Mouse (Mus musculus) retina, embryonic 14.5 days (tissue): ENCODE measurements around the gene 2210407C18Rik.

Experiments used
- DNase-seq: peaks from one replicate; pipeline ENCODE4 v3.0.0-alpha.2; 2015; ENCODE audit warnings: low spot score

Gene 2210407C18Rik

DNA sequence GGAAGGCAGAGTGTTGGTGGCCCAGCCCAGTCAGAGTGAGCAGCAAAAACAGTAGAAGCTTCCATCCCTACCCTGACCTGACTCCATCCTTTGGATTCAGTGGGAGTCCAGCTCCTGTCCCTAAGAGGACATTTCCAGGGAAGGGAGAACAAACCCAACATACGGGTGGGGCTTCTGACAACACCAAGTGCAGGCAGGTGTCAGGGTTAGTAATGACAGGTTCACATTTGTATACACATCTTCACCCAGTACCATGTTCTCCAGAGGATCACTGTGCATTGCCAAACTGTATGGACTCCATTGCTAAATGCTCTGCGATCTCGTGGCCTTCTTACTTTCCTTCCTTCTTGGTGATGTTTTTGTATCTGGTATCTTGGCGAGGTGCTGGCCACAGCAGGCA is at the start of gene 2210407C18Rik:
Gene 2210407C18Rik (minus strand): TSS at position 101 of the 400 bp plus-strand sequence.
- DNase-seq, result no peak

DNA sequence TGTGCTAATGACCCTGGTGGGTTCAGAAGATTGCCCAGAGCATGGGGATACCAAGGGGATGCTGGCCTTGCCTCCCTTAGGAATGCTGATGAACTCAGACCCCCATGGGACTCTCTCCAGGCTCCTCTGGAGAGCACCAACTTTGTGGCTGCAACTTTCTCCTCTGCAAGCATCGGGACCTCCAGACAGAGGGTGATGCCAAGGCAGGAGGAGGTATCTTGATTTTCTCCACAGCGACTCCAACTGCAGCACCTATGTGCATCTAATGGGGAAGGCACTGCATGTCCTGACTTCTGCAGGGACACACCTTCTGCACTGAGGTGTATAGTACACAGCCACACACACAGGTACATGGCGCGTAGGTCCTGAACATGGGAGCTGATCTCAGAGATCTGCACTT is 42.7 kb upstream of the 2210407C18Rik start, which contains the start of gene Olfr322:
Gene Olfr322 (plus strand): TSS at position 187 of the 400 bp plus-strand sequence.
- DNase-seq, result no peak

DNA sequence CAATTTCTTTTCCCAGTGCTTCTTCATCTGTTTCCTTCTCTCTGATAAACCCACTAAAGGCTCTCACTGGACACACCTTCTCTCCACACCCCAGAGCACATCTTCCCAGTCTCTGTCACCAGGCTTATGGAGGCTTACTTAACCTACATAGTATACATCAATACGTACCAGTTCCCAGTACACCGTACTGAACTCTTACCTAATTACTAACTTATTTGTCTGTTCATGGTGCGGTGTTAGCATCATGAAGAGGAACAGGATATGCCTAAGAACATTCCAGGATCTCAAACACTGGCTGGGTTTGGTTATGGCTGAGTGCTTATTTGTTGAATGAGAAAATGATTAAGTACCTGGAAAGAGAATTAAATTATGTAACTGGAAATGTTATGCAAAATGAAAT is 39.3 kb upstream of the 2210407C18Rik start:
- no peak for DNase-seq

DNA sequence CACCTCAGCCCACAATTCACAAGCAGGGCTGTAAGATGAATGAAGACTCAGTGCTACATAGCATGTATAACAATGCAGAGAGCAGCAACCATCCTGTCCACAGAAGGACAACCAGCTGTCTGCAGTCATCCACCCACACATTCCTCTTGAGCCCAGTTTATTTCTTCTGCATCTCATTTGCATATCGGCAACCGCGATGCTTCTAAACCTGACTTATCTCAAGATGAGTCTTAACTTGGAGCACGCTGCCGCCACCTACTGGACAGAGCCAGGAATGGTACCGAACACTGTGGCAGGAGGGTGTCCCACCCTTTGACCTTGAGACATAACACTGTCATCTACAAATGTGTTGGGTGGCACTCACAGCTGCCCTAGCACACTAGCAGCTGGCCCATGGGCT is 27.5 kb upstream of the 2210407C18Rik start:
- peak; percentile 57 for DNase-seq

DNA sequence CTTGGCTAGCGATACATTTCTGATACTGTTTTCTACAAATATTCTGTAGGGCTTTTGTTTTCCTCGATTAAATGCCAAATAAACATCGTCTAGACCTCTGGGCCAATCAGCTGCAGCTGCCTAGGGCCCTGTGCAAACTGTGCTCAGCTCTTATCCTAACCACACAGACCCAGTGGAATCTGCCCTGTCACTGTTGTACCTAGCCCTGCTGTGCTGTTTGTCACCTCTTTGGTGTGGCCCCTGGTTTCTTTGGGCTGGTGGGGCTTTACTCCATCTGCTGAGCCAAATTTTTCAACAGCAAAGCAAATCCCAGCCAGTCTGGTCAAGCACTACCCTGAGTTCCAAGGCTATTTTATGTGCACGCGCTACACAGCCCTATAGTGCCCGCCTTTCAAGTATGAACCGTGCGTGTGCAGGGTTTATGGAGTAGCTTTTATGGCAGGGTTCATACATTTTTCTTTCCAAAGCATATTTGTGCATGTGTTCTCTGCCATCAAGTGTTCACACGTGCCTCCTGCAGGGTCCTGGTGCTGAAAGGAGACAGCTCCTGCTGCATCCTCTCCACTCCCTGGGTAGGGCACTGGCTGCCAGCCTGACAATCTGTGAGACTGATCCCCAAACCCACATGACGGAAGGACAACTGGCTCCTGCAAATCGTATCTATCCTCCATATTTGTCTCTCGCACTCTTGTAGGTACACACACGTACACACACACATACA is 25.9 kb upstream of the 2210407C18Rik start:
- DNase-seq, result no peak

DNA sequence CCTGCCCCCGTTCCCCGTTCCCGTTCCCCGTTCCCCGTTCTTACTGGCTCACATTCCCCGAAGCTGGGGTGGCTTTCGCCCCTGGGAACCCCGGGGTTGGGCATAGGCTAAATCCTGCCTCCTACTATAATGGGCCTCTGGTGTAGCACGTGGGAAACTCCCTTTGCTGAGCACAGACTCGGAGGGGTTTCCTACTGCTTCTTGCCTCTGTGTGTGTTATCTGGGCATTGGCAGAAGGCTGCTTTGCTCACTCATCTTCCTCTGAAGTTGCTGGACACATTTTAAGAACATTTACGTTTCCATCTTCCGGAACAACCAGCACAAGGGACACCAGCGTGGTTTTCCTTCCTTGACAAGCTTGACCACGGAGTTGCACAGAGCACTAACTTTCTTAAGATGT is 25.2 kb upstream of the 2210407C18Rik start:
- DNase-seq, result no peak

DNA sequence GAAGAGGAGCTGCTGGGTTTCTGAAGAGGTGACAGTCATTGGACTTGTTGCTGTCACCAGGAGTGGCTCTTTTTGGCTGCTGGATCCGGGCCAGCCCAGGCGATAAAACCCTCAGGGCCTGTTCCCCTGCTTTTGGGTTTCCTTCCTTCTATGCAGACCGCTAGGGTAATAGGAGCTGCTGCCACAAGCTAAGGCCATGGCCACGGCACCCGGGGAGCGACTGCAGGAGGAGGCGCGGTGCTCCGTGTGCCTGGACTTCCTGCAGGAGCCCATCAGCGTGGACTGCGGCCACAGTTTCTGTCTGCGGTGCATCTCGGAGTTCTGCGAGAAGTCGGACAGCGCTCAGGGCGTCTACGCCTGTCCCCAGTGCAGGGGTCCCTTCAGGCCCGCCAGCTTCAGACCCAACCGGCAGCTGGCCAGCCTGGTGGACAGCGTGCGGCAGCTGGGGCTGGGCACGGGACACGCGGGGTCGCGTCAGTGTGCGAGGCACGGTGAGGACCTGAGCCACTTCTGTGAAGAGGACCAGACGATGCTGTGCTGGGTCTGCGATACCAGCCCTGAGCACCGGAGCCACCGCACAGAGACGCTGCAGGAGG is 24.5 kb upstream of the 2210407C18Rik start, which contains the start of gene Trim58:
Gene Trim58 (plus strand): TSS at position 194 of the 596 bp plus-strand sequence.
- peak; percentile 41 for DNase-seq

DNA sequence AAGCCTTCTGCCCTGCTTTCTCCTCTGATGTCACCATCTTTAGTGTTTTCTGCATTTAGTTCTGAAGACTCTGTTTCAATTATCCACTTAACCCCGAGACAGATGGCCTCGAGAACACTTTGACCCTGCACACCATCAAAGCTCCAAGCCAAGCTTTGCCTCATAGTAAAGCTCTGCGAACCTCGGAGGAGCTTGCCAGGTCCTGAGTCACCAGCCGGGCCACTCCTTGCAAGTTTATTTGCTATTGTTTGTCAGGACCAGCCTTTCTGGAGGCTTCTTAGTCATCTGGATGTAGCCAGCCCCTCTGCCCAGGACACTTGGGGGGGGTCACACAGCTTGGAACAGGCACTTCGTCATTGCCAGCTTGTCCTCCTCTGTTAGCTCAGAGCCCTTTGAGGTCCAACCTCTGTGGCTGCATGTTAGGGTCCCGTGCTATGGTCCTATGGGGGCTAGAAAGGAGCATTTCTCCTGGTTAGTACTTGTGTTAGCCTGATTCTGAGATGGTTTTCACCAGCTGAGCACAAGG is 22.4 kb upstream of the 2210407C18Rik start:
- DNase-seq, result no peak

DNA sequence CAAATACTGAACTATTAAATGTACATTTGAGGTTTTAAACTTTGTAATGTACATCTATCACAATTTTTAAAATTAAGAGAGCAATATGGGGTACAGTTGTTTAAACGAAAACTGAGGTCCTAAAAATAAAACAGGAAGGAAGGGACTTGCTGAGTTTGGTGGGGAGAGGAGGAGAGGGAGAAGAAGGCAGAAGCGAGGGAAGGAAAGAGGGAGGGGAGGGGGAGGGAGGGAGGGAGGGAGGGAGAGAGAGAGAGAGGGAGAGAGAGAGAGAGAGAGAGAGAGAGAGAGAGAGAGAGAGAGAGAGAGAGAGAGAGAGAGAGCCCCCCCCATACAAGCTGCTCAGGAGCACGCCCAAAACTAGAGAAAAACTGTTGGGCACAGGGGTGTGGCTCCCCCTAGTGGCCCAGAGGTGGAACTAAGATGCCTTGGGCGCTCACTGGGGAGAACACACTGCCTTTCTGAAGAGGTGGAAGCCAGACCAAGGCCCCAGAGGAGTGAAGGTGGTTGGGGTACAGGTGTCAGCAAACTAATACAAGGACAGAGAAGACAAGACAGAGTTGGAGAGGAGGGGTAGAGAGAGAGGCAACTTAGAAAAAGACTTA is 20.6 kb upstream of the 2210407C18Rik start:
- peak; percentile 78 for DNase-seq

DNA sequence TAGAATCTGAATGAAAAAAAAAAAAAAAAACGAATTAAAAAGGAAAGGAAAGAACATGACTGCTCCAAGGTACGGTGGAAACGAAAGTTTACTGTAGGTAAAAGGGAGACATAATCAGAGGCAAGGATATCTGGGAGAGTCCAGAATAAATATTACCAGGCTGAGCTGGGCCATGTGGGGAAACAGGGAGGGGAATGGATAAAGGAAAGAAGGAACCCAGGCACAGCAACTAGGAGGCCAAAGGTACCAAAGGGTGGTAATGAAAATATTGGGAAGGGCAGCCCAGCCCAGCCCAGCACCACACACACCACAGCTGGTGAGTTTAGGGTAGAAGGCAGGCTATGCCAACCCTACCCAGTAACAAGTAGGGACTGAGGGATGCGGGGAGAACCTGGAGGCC is 19.0 kb upstream of the 2210407C18Rik start:
- DNase-seq, result no peak

DNA sequence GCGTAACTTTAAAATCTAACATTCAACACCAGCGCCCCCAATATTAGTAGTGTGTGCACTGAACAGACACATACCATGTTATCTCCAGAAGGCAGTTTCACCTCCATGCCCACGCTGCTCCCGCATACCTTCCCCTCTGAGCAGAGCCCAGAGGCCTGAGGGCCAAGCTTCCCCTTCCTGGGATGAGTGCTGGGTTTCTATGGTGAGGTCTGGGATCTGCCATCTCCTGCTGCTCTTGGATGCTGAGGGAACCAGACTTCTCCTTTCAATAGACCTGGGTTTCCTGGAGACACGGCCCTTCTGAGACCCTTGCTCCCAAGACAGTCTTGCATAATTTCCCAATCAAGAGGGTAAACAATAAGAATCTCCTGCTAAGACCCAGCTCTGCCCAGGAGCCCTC is 14.5 kb upstream of the 2210407C18Rik start, which contains the start of gene Olfr323:
Gene Olfr323 (minus strand): TSS at position 101 of the 400 bp plus-strand sequence.
- DNase-seq, result no peak

DNA sequence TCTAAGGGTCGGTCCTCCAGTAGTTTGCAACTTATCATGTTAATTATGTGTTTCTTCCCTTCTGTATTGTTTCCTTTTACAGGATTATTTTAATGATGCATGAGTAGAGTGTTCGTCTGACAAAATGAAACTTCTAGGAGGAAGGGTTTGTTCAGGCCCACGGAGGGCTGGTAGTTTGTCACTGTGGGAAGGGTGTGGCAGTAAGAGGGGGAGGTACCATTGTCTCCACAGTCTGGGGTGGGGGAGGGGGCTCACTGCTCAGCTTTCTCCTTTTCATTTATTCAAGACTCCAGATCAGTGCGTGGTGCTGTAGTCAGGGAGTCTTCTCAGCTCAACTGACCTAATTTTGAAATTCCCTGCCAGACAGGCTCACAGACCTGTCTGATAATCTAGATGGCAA is 10.3 kb upstream of the 2210407C18Rik start:
- no peak for DNase-seq

DNA sequence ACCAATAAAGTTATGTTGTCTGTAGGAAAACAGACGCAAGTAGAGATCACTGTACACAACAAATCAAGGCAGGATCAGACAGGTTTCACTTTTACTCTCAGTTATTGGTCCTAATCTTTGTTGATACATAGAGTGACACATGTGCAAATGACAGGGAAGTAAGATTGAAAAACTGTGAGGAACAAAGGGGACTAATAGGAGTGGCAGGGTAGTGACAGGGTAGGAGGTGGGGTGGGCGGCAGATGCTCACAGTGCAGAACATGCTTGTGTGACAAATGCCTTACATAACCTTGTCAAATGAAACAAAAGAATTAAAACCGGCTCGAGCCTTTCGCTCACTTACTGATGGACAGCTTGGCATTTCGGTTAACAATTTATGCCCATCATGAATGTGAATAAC is 2.9 kb upstream of the 2210407C18Rik start:
- DNase-seq, result no peak

DNA sequence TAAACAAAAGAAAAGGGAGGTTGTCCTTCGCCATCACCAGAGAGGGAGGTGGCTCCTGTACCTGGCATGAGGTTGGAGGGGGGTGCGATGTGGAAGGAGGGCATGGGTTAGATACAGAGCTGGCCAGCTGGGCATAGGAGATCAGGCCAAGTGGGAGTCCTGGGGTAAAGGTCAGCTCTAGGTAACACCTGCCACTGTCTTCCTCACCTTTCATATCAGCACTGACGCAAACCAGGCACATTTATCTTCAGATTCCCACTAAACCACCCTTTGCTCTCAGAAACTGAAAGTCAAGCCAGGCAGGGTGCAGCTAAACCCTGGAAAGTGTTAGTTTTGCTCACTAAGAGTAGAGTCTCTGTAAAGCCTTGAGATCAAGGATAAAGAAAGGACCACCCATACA is 2.5 kb upstream of the 2210407C18Rik start:
- no peak for DNase-seq

DNA sequence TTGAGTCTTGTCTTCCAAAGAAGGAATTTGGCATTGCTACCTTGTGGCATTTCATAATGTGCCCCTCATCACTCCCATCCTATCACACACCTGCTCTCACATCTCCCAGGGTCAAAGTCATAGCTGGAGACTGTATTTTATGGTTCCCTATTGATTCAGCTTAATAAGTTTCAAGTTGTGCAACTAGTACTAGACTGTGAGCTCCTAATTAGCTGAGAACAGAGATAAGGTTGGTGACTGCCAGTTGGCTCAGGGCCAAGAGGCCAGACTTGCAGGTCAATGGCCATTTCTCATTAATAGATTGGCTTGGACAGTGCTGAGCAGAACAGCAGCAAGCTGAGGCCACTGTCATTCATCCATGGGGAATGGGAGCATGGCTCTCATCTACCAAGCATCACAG is 1.3 kb downstream of the 2210407C18Rik start:
- DNase-seq, result peak; percentile 14

DNA sequence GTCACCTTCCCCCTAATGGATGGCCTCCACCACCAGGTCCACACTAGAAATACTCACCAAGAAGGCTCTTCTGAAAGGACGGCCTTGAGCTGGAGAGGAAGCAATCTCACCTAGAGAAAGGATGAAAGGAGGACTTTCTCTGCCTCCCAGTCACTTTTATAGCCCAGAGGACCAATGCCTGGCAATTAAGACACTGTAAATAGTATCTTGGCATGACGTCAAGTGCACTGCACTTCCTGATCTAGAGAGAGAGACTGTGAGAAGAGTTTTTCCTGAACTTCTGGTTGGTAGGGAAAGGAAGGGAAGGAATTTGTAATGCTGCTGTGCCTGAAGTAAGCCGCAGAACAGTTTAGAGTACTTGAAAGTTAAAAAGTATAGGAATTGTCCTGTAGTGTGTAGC is 2.5 kb downstream of the 2210407C18Rik start:
- no peak for DNase-seq

DNA sequence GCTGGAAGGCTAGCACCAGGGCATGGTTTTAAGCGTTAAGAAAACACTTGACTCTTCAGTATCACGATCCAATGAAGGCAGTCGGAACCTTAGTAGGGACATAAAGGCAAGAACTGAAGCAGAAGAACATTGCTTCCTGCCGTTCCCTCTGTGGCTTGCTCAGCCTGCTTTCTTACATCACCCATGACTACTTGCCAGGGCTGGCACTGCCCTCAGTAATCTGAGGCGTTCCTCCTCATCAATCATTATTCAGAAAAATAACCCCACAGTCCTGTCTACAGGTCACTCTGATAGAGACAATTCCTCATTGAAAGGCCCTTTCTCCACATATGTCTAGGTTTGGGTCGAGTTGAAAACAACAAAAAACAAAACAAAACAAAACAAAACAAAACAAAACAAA is 8.8 kb downstream of the 2210407C18Rik start:
- DNase-seq, result no peak

DNA sequence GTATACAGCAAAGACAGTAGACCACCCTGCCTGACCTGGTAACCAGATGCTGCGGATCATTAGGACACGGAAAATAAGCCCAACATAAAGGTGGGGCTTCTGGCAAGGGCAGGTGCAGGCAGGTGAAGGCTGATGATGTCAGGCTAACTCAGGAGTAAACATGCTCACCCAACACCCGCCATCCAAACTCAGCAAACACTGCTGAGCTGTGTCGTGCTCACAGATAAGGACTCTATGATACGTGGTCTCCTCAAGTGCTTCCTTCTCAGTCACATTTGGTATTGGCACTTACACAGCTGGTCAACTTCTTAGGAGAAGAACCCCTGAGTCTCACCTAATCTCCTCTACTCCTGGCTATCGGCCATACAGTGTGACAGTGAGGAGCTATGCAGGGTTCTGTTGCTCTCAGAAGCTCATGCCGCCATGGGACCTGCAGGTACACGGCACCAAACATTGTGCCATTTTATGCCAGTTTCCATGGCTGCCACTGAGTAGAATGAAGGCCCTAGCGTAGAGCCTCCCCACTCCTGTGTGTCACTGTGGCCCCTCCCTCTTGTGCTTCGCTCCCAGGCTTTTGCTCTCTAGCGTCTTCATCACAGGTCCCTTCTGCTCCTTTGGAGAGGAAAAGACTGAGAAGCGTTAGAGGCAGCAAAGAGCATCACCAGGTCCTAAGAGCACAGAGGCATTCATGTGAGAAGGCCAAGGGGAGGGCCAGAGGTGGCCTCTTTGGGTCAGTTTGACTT is 9.5 kb downstream of the 2210407C18Rik start:
- DNase-seq, result no peak

DNA sequence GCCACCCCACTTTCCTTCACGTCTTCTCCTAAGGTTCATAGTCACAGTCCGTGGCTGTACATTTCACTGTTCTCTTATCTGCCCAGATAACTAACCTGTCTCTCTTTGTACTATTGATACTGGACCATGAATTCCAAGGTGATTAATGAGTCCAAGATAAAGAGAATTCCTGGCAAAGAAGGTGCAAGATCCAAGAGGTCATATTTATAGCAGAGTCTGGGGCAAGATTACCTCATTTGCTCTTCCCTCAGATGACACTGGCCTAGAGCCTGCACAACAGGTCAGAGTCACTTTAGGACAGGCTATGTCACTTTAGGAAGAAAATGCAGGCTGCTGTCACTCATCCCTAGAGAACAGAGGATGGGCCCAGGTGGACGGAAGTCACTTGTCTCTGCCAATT is 10.6 kb downstream of the 2210407C18Rik start:
- no peak for DNase-seq

DNA sequence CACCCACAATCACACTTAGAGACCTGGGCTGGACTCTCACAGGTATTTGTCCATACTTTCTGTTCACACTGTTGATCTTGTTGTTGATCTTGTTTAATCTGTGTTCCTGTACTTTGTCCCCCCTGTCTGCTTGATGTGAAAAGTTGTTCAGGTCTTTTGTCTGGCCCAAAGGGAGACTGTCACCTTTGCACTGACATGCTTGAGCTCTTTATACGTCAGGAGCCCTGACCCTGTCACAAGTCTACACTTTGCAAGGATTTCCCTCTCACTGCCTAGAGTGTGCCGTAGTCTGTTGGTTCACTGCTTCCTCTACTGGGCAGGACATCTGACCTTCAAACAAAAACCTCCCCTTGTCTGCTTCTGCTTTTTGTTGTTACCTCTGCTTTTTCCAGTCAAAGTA is 11.2 kb downstream of the 2210407C18Rik start:
- DNase-seq, result no peak

DNA sequence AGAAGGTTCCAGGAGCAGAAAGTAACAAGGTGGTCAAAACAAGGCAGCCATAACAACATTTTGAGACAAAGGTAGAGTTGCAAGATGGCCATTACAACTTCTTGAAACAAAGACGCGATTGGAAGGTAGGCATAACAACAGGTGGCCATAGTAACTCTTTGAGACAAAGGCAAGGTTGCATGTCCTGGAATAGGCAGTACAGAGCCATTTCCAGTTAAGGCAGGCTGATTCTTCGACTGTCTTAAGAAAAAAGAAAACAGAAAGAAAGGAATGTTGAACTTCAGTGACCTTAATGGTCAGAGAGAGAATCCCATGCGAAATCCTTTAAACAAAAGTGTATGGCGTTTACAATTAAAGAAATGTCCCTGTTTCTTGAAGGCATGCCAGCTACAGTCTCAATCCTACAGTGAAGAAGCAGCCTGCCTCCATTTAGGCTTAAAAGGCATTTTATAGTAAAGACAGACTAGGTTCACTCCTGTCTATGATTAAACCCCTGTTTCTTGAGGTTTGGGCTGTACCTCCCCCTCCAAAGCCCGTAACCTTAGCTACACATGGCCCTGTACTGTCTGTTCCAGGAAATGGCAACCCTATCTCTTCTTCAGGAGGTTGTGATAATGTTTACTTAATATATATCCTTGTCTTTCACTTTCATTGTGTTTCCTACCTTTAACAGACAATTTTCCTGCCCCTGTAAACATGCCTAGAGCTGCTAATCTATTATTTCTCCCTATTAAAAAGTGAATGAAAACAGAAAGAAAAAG is 12.9 kb downstream of the 2210407C18Rik start:
- DNase-seq, result no peak
